Mouse (Mus musculus): ENCODE data around the gene Tnip1. TPM values are rescaled to one million over a fixed set of nuclear protein-coding genes. Genes with fewer than 3 reads are reported as not detected.
A peak's percentile ranks its signal among the peaks of the same experiment; 100 is the strongest.

The Tnip1 gene
- polyA plus RNA-seq, 1 experiment from 2014 or later: 10.8 TPM

DNA sequence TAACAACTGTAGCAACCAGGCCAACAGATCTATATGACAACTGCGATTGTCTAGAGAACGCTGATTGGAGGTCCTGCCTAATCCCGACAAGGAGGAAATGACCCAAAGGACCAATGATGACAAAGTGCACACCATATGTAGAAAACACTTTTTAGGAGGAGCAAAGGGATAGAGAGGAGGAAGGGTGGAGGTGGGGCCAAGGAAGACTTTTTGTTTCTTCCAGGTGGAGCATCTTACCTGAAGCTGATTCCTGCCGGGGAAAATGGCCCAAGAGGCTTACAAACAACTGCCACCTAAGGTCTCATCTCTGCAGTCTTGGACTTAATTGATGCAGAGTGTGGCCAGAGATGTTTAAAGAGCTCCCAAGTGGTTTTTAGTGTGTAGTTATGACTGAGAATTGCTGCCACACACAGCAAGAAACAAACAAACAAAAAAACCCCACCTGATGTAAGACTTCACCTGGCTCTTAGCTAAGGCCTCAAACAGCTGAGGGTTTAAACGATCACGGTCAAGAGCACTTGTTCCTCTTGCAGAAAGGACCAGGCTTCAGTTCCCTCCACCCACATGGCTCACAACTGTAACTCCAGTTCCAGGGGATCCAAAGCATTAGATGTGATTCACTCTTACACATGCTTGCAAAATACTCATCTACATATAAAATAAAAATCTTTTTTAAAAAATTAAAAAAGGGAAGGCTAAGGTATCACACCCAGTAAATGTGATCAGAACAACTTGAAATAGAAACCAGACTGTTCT is 97.2 kb downstream of the Tnip1 start:
- ATAC-seq: no peak
- Histone ChIP-seq H3K36me3 (ENCODE audit: poor library complexity, severe bottlenecking) (peaks cover 15% of the 10 kb centered on the region), H3K27me3 (no peaks in the 10 kb centered on the region), H3K27ac (peak overlapping the region; percentile 89), H3K9ac (peak overlapping the region; percentile 98), H3K4me2 (peak overlapping the region; percentile 73), H3K4me3 (peak overlapping the region; percentile 86), H3K4me1 (peaks cover 34% of the 10 kb centered on the region), H3K9me3 (replicated peaks) (no peaks in the 10 kb centered on the region)
- WGBS: 75% methylated on average over 6 of the region's 6 CpGs

GRCm38 (mm10) chr11:54862621-54863520 is 99.8 kb downstream of the Tnip1 start:
- no peaks in the 10 kb centered on the region for H3K9me3 ChIP-seq (replicated peaks)

GRCm38 (mm10) chr11:54861471-54862420 is 101.0 kb downstream of the Tnip1 start:
- 90% methylated on average over 5 of the region's 5 CpGs for WGBS
- Histone ChIP-seq H3K4me3 (0 out of 2 replicates have a peak overlapping the region, but pooled peaks have one; percentile 67), H3K9me3 (replicated peaks) (no peaks in the 10 kb centered on the region), H3K4me1 (peaks cover 15% of the 10 kb centered on the region), H3K27ac (peak overlapping the region; percentile 90; the same call in 1 of the 2 replicates), H3K27me3 (no peaks in the 10 kb centered on the region), H3K36me3 (ENCODE audit: poor library complexity, severe bottlenecking) (no peaks in the 10 kb centered on the region), H3K9ac (no peak overlapping the region), H3K4me2 (peak overlapping the region; percentile 74; the same call in 1 of the 2 replicates)
- no peak for ATAC-seq

More at GRCm38 (mm10) chr11:54862621-54863520, 99.8 kb downstream of the Tnip1 start:
- Histone ChIP-seq H3K4me1 (peaks cover 25% of the 10 kb centered on the region), H3K27me3 (no peaks in the 10 kb centered on the region), H3K36me3 (ENCODE audit: poor library complexity, severe bottlenecking) (no peaks in the 10 kb centered on the region), H3K9ac (no peak overlapping the region), H3K4me3 (no peak overlapping the region), H3K27ac (no peak overlapping the region; the same call in 1 of the 2 replicates), H3K4me2 (no peak overlapping the region)
- WGBS: 46% methylated on average over 10 of the region's 10 CpGs
- ATAC-seq: no peak

Other genes starting within 250 kb of the Tnip1 start
- 204 and 230 TPM in 2 replicates for gene Cdc42se2, start 175.2 kb downstream of the Tnip1 start, polyA plus RNA-seq (2015; fragmentation: Nextera tagmentation; extraction: Ambion mirVana)
- 11.6 and 12.5 TPM in 2 replicates for gene Lyrm7, start 102.0 kb downstream of the Tnip1 start, polyA plus RNA-seq (2015; fragmentation: Nextera tagmentation; extraction: Ambion mirVana)
- 829 and 971 TPM in 2 replicates for gene Hint1, start 96.5 kb downstream of the Tnip1 start, polyA plus RNA-seq (2015; fragmentation: Nextera tagmentation; extraction: Ambion mirVana)
- gene Gpx3, start 60.5 kb downstream of the Tnip1 start, polyA plus RNA-seq (2015; fragmentation: Nextera tagmentation; extraction: Ambion mirVana): 17.9 and 20.8 TPM in 2 replicates
- 28.2 and 29.6 TPM in 2 replicates for gene Anxa6, start 70.5 kb upstream of the Tnip1 start, polyA plus RNA-seq (2015; fragmentation: Nextera tagmentation; extraction: Ambion mirVana)
- 0.23 and 0.43 TPM in 2 replicates for gene Ccdc69, start 115.2 kb upstream of the Tnip1 start, polyA plus RNA-seq (2015; fragmentation: Nextera tagmentation; extraction: Ambion mirVana)
- 11.5 and 12.5 TPM in 2 replicates for gene Gm2a, start 135.2 kb upstream of the Tnip1 start, polyA plus RNA-seq (2015; fragmentation: Nextera tagmentation; extraction: Ambion mirVana)
- gene Slc36a3, start 188.8 kb upstream of the Tnip1 start, polyA plus RNA-seq (2015; fragmentation: Nextera tagmentation; extraction: Ambion mirVana): not detected in 2 replicates
- 0.09 and 0.13 TPM in 2 replicates for gene Slc36a2, start 222.2 kb upstream of the Tnip1 start, polyA plus RNA-seq (2015; fragmentation: Nextera tagmentation; extraction: Ambion mirVana)
- 1.6 and 2.2 TPM in 2 replicates for gene Slc36a1, start 241.4 kb upstream of the Tnip1 start, polyA plus RNA-seq (2015; fragmentation: Nextera tagmentation; extraction: Ambion mirVana)